Mouse (Mus musculus) liver, postnatal 0 days (tissue): ENCODE measurements around the gene Thsd4. TPM values are rescaled to one million over a fixed set of nuclear protein-coding genes. Genes with fewer than 3 reads are reported as not detected.

Experiments used
- ATAC-seq: fragments of 200-750 bp; cut with Nextera tagmentation; 2 replicates; pipeline ENCODE4 v1.8.0; 2017; ENCODE audit warnings: mild to moderate bottlenecking, moderate library complexity
- DNase-seq: peaks from one replicate; pipeline ENCODE4 v3.0.0-alpha.2; 2016
- H3K27ac ChIP-seq: fragments of 300-500 bp; sonication (generic); 2 replicates; pipeline ENCODE4 v1.5.1; 2014; ENCODE audit warnings: antibody characterized with exemption, moderate library complexity, mild to moderate bottlenecking, low read depth
- H3K27me3 ChIP-seq: fragments of 300-500 bp; sonication (generic); 2 replicates; pipeline ENCODE4 v1.6.1; 2014; ENCODE audit warnings: low read length, control low read depth, mixed read lengths; ENCODE audit not compliant: insufficient read depth
- H3K36me3 ChIP-seq: fragments of 300-500 bp; sonication (generic); replicated peaks from 2 replicates; pipeline ENCODE4 v1.6.1; 2014; ENCODE audit warnings: mild to moderate bottlenecking, control low read depth, low read length, moderate library complexity, mixed read lengths; ENCODE audit not compliant: insufficient read depth
- H3K4me1 ChIP-seq: fragments of 300-500 bp; sonication (generic); 2 replicates; pipeline ENCODE4 v1.6.1; 2014; ENCODE audit warnings: antibody characterized with exemption, mild to moderate bottlenecking, control low read depth; ENCODE audit not compliant: insufficient read depth
- H3K4me2 ChIP-seq: fragments of 300-500 bp; sonication (generic); 2 replicates; pipeline ENCODE4 v1.6.1; 2014; ENCODE audit warnings: low read depth, mild to moderate bottlenecking, low read length, moderate library complexity, mixed read lengths
- H3K4me3 ChIP-seq: fragments of 300-500 bp; sonication (generic); 2 replicates; pipeline ENCODE4 v1.5.1; 2014; ENCODE audit warnings: low read depth, low read length
- H3K9ac ChIP-seq: fragments of 300-500 bp; sonication (generic); replicated peaks from 2 replicates; pipeline ENCODE4 v1.6.1; 2014; ENCODE audit warnings: mild to moderate bottlenecking, moderate library complexity
- H3K9me3 ChIP-seq: fragments of 300-500 bp; sonication (generic); 2 replicates; pipeline ENCODE4 v1.6.1; 2016; ENCODE audit warnings: mild to moderate bottlenecking, control low read depth, low read length, mixed read lengths
- CTCF ChIP-seq: sonication (generic); IDR thresholded peaks from 2 replicates; pipeline ENCODE4 v1.5.1; 2016; ENCODE audit warnings: antibody characterized with exemption, low read depth
- EP300 ChIP-seq: IDR thresholded peaks from 2 replicates; pipeline ENCODE4 v1.6.1; 2016; ENCODE audit warnings: antibody characterized with exemption, low read depth, mild to moderate bottlenecking
- WGBS: fragments of 180-500 bp; shearing (Covaris S2); extraction: QIAGEN DNeasy Blood & Tissue Kit; methylation state at CpG from one replicate; pipeline ENCODE4 v1.1.7; 2014; ENCODE audit not compliant: insufficient replicate concordance; 5-methylcytosine and 5-hydroxymethylcytosine counted together
- polyA plus RNA-seq: library from polyadenylated mRNA; unstranded; fragments of >200 nt; fragmentation: Nextera tagmentation; extraction: Ambion mirVana; gene quantifications from 2 replicates; pipeline ENCODE4 v1.2.1, GENCODE M21; 2015

The Thsd4 gene
- polyA plus RNA-seq, 1 experiment from 2014 or later = 0.70 TPM

DNA sequence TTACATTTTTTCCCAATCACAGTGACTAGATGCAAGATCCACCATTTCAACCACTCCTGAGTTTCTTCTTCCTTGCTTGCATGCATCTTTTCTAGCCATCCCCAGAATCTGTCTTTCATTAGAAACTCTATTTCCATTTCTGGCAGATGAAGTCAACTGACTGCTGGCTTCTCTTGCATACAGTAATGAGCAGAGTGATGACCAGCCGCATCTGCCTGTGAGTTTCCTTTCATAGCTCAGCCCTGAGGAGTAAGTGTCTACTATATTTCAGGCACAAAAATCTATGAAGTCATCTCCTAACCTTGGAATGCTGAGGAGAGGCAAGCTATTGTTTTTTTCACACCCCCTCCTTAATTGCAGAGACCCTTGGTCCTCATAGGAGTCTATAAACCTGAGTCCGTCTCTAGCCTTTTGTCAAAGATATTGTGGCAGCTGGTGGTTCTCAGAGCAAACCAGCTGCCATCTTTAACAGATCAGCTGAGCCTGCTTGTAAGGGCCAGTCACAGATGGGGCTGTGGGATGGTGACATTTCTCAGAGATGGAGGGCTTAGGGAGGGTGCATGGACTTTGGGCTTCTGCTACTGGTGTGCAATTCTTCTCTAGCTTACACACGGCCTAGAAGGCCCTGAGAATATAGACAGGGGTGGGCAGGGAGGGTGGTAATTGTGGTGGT is 535.8 kb downstream of the Thsd4 start:
- DNase-seq (no peak), ATAC-seq (no peak)
- H3K4me1 ChIP-seq = no peaks in the 10 kb centered on the region
- no peak overlapping the region for H3K9ac ChIP-seq
- no peak for TF ChIP-seq EP300
- TF ChIP-seq CTCF = no peak
- WGBS = 75% methylated on average over 3 of the region's 3 CpGs
- H3K27me3 ChIP-seq = no peaks in the 10 kb centered on the region
- H3K36me3 ChIP-seq = no peaks in the 10 kb centered on the region
- H3K27ac ChIP-seq = no peak overlapping the region
- no peak overlapping the region for H3K4me3 ChIP-seq
- no peak overlapping the region for H3K4me2 ChIP-seq
- H3K9me3 ChIP-seq = no peaks in the 10 kb centered on the region

- H3K4me1 ChIP-seq = no peaks in the 10 kb centered on the region
- H3K27ac ChIP-seq = no peak overlapping the region
- no peaks in the 10 kb centered on the region for H3K9me3 ChIP-seq
- ATAC-seq (no peak), DNase-seq (no peak)
- H3K9ac ChIP-seq = no peak overlapping the region
- TF ChIP-seq EP300 (no peak), CTCF (no peak)
- H3K27me3 ChIP-seq = no peaks in the 10 kb centered on the region
- 60% methylated on average over 2 of the region's 2 CpGs for WGBS
- no peak overlapping the region for H3K4me2 ChIP-seq
- H3K36me3 ChIP-seq = no peaks in the 10 kb centered on the region
- H3K4me3 ChIP-seq = no peak overlapping the region
Observed at GRCm38 (mm10) chr9:59981116-59981515, 540.7 kb downstream of the Thsd4 start.

GRCm38 (mm10) chr9:59971263-59971662 is 550.6 kb downstream of the Thsd4 start:
- WGBS = 60% methylated on average over 4 of the region's 4 CpGs
- no peak overlapping the region for H3K4me3 ChIP-seq
- no peak overlapping the region for H3K4me2 ChIP-seq
- H3K9ac ChIP-seq = no peak overlapping the region
- ATAC-seq (no peak), DNase-seq (no peak)
- no peaks in the 10 kb centered on the region for H3K4me1 ChIP-seq
- TF ChIP-seq EP300 (no peak), CTCF (no peak)
- H3K27ac ChIP-seq = no peak overlapping the region
- no peaks in the 10 kb centered on the region for H3K9me3 ChIP-seq
- 0 out of 2 replicates have a peak, but pooled peaks cover 5% of the 10 kb centered on the region for H3K27me3 ChIP-seq
- no peaks in the 10 kb centered on the region for H3K36me3 ChIP-seq

DNA sequence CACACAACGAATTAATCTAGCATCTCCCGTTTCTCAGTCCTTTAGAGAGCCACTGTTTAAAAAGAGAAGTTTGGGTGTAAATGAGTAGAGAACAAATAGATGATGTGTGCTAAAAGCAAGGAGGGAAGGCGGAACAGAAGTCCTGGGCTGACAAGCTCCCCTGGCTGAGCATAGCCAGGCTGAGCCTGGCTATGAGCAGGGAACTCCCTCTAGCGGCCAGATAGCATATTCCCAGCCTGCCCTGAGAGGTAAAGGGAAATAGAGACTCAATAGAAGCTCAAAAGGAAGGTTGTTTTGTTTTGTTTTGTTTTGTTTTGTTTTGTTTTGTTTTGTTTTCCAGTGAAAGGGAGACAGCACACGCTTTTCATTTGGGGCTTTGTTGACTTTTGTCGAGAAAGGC is 552.5 kb downstream of the Thsd4 start:
- H3K9ac ChIP-seq = no peak overlapping the region
- H3K27ac ChIP-seq = no peak overlapping the region
- DNase-seq = peak; percentile 51
- no peaks in the 10 kb centered on the region for H3K4me1 ChIP-seq
- no peaks in the 10 kb centered on the region for H3K9me3 ChIP-seq
- no peak overlapping the region for H3K4me3 ChIP-seq
- no peaks in the 10 kb centered on the region for H3K36me3 ChIP-seq
- TF ChIP-seq EP300 (no peak), CTCF (peak; percentile 84)
- H3K27me3 ChIP-seq = 0 out of 2 replicates have a peak, but pooled peaks cover 5% of the 10 kb centered on the region
- no peak overlapping the region for H3K4me2 ChIP-seq
- WGBS = 22% methylated on average over 6 of the region's 6 CpGs
- no peak for ATAC-seq

GRCm38 (mm10) chr9:59965046-59965445 is 556.8 kb downstream of the Thsd4 start:
- Histone ChIP-seq H3K9me3 (no peaks in the 10 kb centered on the region), H3K36me3 (no peaks in the 10 kb centered on the region), H3K4me3 (no peak overlapping the region), H3K27me3 (0 out of 2 replicates have a peak, but pooled peaks cover 2% of the 10 kb centered on the region), H3K4me1 (no peaks in the 10 kb centered on the region), H3K27ac (no peak overlapping the region), H3K9ac (no peak overlapping the region), H3K4me2 (no peak overlapping the region)
- ATAC-seq (no peak), DNase-seq (no peak)
- TF ChIP-seq EP300 (no peak), CTCF (no peak)
- WGBS = 77% methylated on average over 10 of the region's 10 CpGs

GRCm38 (mm10) chr9:59964367-59964766 is 557.5 kb downstream of the Thsd4 start:
- WGBS = 73% methylated on average over 3 of the region's 3 CpGs
- ATAC-seq = no peak

More at GRCm38 (mm10) chr9:59964367-59964766, 557.5 kb downstream of the Thsd4 start:
- no peak overlapping the region for H3K4me3 ChIP-seq
- H3K9me3 ChIP-seq = no peaks in the 10 kb centered on the region
- no peaks in the 10 kb centered on the region for H3K36me3 ChIP-seq
- DNase-seq = no peak
- H3K27ac ChIP-seq = no peak overlapping the region
- no peaks in the 10 kb centered on the region for H3K4me1 ChIP-seq
- H3K4me2 ChIP-seq = no peak overlapping the region
- 0 out of 2 replicates have a peak, but pooled peaks cover 2% of the 10 kb centered on the region for H3K27me3 ChIP-seq
- TF ChIP-seq EP300 (no peak), CTCF (no peak)
- no peak overlapping the region for H3K9ac ChIP-seq
